Mouse (Mus musculus) ovary, postnatal 36 days (tissue): ENCODE data around the gene Lrrc4b.

Experiments
- DNase-seq: peaks from one replicate; pipeline ENCODE4 v3.0.0; 2022; ENCODE audit warnings: low spot score, mixed read lengths

Gene Lrrc4b

GRCm38 (mm10) chr7:44437188-44437587 lies 8.4 kb downstream of the Lrrc4b start:
- no peak for DNase-seq

- DNase-seq: no peak
Measured at GRCm38 (mm10) chr7:44437933-44438332, 9.1 kb downstream of the Lrrc4b start.

GRCm38 (mm10) chr7:44439696-44440095 lies 10.9 kb downstream of the Lrrc4b start:
- DNase-seq: no peak

- no peak for DNase-seq
Measured at GRCm38 (mm10) chr7:44440479-44440878, 11.7 kb downstream of the Lrrc4b start.

- DNase-seq: no peak
Measured at GRCm38 (mm10) chr7:44441180-44441579, 12.4 kb downstream of the Lrrc4b start.

GRCm38 (mm10) chr7:44441648-44442109 lies 12.9 kb downstream of the Lrrc4b start:
- no peak for DNase-seq

- peak; percentile 25 for DNase-seq
Measured at GRCm38 (mm10) chr7:44442407-44442821, 13.6 kb downstream of the Lrrc4b start.

GRCm38 (mm10) chr7:44443268-44444173 lies 14.7 kb downstream of the Lrrc4b start:
- no peak for DNase-seq

- DNase-seq: no peak
Measured at GRCm38 (mm10) chr7:44444886-44445527, 16.2 kb downstream of the Lrrc4b start.

GRCm38 (mm10) chr7:44445528-44445923 lies 16.7 kb downstream of the Lrrc4b start:
- no peak for DNase-seq

- DNase-seq: no peak
Measured at GRCm38 (mm10) chr7:44446070-44446855, 17.4 kb downstream of the Lrrc4b start.

- DNase-seq: no peak
Measured at GRCm38 (mm10) chr7:44453256-44453655, 24.4 kb downstream of the Lrrc4b start.

- DNase-seq: no peak
Measured at GRCm38 (mm10) chr7:44456302-44456701, 27.5 kb downstream of the Lrrc4b start.

GRCm38 (mm10) chr7:44460067-44460466 lies 31.2 kb downstream of the Lrrc4b start:
- DNase-seq: no peak

GRCm38 (mm10) chr7:44460767-44461502 lies 32.1 kb downstream of the Lrrc4b start:
- DNase-seq: no peak

GRCm38 (mm10) chr7:44461503-44462217 lies 32.8 kb downstream of the Lrrc4b start:
- no peak for DNase-seq

- no peak for DNase-seq
Measured at GRCm38 (mm10) chr7:44462218-44463055, 33.6 kb downstream of the Lrrc4b start.

- no peak for DNase-seq
Measured at GRCm38 (mm10) chr7:44463056-44463425, 34.2 kb downstream of the Lrrc4b start.

- DNase-seq: no peak
Measured at GRCm38 (mm10) chr7:44463556-44464225, 34.9 kb downstream of the Lrrc4b start.

GRCm38 (mm10) chr7:44464511-44464910 lies 35.7 kb downstream of the Lrrc4b start:
- no peak for DNase-seq
